Mouse (Mus musculus): ENCODE results near the gene Gm17364.

- TF ChIP-seq CTCF (IDR thresholded peaks at IDR 0.05; ENCODE audit: low read depth): no peak
- no peak for TF ChIP-seq EP300 (IDR thresholded peaks at IDR 0.05; ENCODE audit: low read depth)
Observed at GRCm38 (mm10) chr13:41233241-41233640, 40.5 kb downstream of the Gm17364 start.

All from heart, postnatal 0 days (tissue).